Mouse (Mus musculus): ENCODE data around the gene Lhfp. TPM values are rescaled to one million over a fixed set of nuclear protein-coding genes. Genes with fewer than 3 reads are reported as not detected.

Gene Lhfp
- polyA plus RNA-seq, 1 experiment from 2014 or later: 53.6 TPM

GRCm38 (mm10) chr3:53179936-53180335 is 138.6 kb downstream of the Lhfp start:
- Histone ChIP-seq H3K4me1 (no peaks in the 10 kb centered on the region), H3K9ac (replicated peaks) (no peak overlapping the region), H3K27me3 (replicated peaks) (no peaks in the 10 kb centered on the region), H3K4me3 (replicated peaks) (no peak overlapping the region), H3K36me3 (no peaks in the 10 kb centered on the region), H3K9me3 (replicated peaks) (no peaks in the 10 kb centered on the region), H3K4me2 (no peak overlapping the region), H3K27ac (replicated peaks) (no peak overlapping the region)
- 90% methylated on average over 6 of the region's 6 CpGs for WGBS
- no peak for ATAC-seq (ENCODE audit: low FRiP score)

- no peak overlapping the region for H3K27ac ChIP-seq (replicated peaks)
- no peak overlapping the region for H3K4me3 ChIP-seq (replicated peaks)
- no peak overlapping the region for H3K9ac ChIP-seq (replicated peaks)
- no peaks in the 10 kb centered on the region for H3K36me3 ChIP-seq
- no peaks in the 10 kb centered on the region for H3K4me1 ChIP-seq
- no peaks in the 10 kb centered on the region for H3K27me3 ChIP-seq (replicated peaks)
- 96% methylated on average over 2 of the region's 2 CpGs for WGBS
- no peak overlapping the region for H3K4me2 ChIP-seq
- no peak for ATAC-seq (ENCODE audit: low FRiP score)
- no peaks in the 10 kb centered on the region for H3K9me3 ChIP-seq (replicated peaks)
Observed at GRCm38 (mm10) chr3:53185439-53185838, 144.1 kb downstream of the Lhfp start.

GRCm38 (mm10) chr3:53193441-53193840 is 152.1 kb downstream of the Lhfp start:
- no peak for ATAC-seq (ENCODE audit: low FRiP score)
- H3K4me2 ChIP-seq: no peak overlapping the region
- H3K9ac ChIP-seq (replicated peaks): no peak overlapping the region
- no peak overlapping the region for H3K27ac ChIP-seq (replicated peaks)
- H3K4me1 ChIP-seq: no peaks in the 10 kb centered on the region
- no peaks in the 10 kb centered on the region for H3K27me3 ChIP-seq (replicated peaks)
- H3K9me3 ChIP-seq (replicated peaks): no peaks in the 10 kb centered on the region
- no peak overlapping the region for H3K4me3 ChIP-seq (replicated peaks)
- 86% methylated on average over 4 of the region's 4 CpGs for WGBS
- H3K36me3 ChIP-seq: no peaks in the 10 kb centered on the region

- Histone ChIP-seq H3K36me3 (no peaks in the 10 kb centered on the region), H3K27me3 (replicated peaks) (no peaks in the 10 kb centered on the region), H3K27ac (replicated peaks) (no peak overlapping the region), H3K9ac (replicated peaks) (no peak overlapping the region), H3K4me3 (replicated peaks) (no peak overlapping the region), H3K4me1 (no peaks in the 10 kb centered on the region), H3K4me2 (no peak overlapping the region), H3K9me3 (replicated peaks) (no peaks in the 10 kb centered on the region)
- WGBS: 30% methylated on average over 8 of the region's 8 CpGs
- ATAC-seq (ENCODE audit: low FRiP score): no peak
Observed at GRCm38 (mm10) chr3:53195666-53196107, 154.4 kb downstream of the Lhfp start.

GRCm38 (mm10) chr3:53200175-53200574 is 158.8 kb downstream of the Lhfp start:
- peaks cover 26% of the 10 kb centered on the region for H3K4me1 ChIP-seq
- no peaks in the 10 kb centered on the region for H3K27me3 ChIP-seq (replicated peaks)
- H3K36me3 ChIP-seq: no peaks in the 10 kb centered on the region
- H3K9ac ChIP-seq (replicated peaks): no peak overlapping the region
- no peaks in the 10 kb centered on the region for H3K9me3 ChIP-seq (replicated peaks)
- no peak overlapping the region for H3K4me2 ChIP-seq
- no peak for ATAC-seq (ENCODE audit: low FRiP score)
- WGBS: 86% methylated on average over 8 of the region's 8 CpGs
- H3K27ac ChIP-seq (replicated peaks): no peak overlapping the region
- H3K4me3 ChIP-seq (replicated peaks): no peak overlapping the region

GRCm38 (mm10) chr3:53200853-53201252 is 159.5 kb downstream of the Lhfp start:
- H3K27ac ChIP-seq (replicated peaks): no peak overlapping the region
- no peak for ATAC-seq (ENCODE audit: low FRiP score)

GRCm38 (mm10) chr3:53201670-53202069 is 160.3 kb downstream of the Lhfp start:
- no peaks in the 10 kb centered on the region for H3K9me3 ChIP-seq (replicated peaks)
- ATAC-seq (ENCODE audit: low FRiP score): peak; percentile 76
- H3K36me3 ChIP-seq: no peaks in the 10 kb centered on the region
- H3K27ac ChIP-seq (replicated peaks): peak overlapping the region; percentile 56
- H3K9ac ChIP-seq (replicated peaks): no peak overlapping the region
- H3K4me2 ChIP-seq: no peak overlapping the region
- no peaks in the 10 kb centered on the region for H3K27me3 ChIP-seq (replicated peaks)
- 17% methylated on average over 10 of the region's 10 CpGs for WGBS
- peaks cover 33% of the 10 kb centered on the region for H3K4me1 ChIP-seq
- no peak overlapping the region for H3K4me3 ChIP-seq (replicated peaks)

More at GRCm38 (mm10) chr3:53200853-53201252, 159.5 kb downstream of the Lhfp start:
- H3K27me3 ChIP-seq (replicated peaks): no peaks in the 10 kb centered on the region
- H3K4me1 ChIP-seq: peaks cover 26% of the 10 kb centered on the region
- no peaks in the 10 kb centered on the region for H3K9me3 ChIP-seq (replicated peaks)
- no peak overlapping the region for H3K4me3 ChIP-seq (replicated peaks)
- no peaks in the 10 kb centered on the region for H3K36me3 ChIP-seq
- 69% methylated on average over 10 of the region's 10 CpGs for WGBS
- no peak overlapping the region for H3K4me2 ChIP-seq
- no peak overlapping the region for H3K9ac ChIP-seq (replicated peaks)

- H3K27me3 ChIP-seq (replicated peaks): no peaks in the 10 kb centered on the region
- peak; percentile 64; the same call in 1 of the 2 replicates for ATAC-seq (ENCODE audit: low FRiP score)
- no peaks in the 10 kb centered on the region for H3K9me3 ChIP-seq (replicated peaks)
- H3K36me3 ChIP-seq: no peaks in the 10 kb centered on the region
- no peak overlapping the region for H3K4me3 ChIP-seq (replicated peaks)
- H3K4me1 ChIP-seq: peaks cover 35% of the 10 kb centered on the region
- peak overlapping the region; percentile 56 for H3K27ac ChIP-seq (replicated peaks)
- 33% methylated on average over 6 of the region's 6 CpGs for WGBS
- H3K4me2 ChIP-seq: no peak overlapping the region
- H3K9ac ChIP-seq (replicated peaks): no peak overlapping the region
Observed at GRCm38 (mm10) chr3:53202184-53202583, 160.9 kb downstream of the Lhfp start.

GRCm38 (mm10) chr3:53202698-53203097 is 161.4 kb downstream of the Lhfp start:
- Histone ChIP-seq H3K9me3 (replicated peaks) (no peaks in the 10 kb centered on the region), H3K9ac (replicated peaks) (no peak overlapping the region), H3K27me3 (replicated peaks) (no peaks in the 10 kb centered on the region), H3K4me2 (no peak overlapping the region), H3K4me1 (peaks cover 35% of the 10 kb centered on the region), H3K27ac (replicated peaks) (peak overlapping the region; percentile 56), H3K4me3 (replicated peaks) (no peak overlapping the region), H3K36me3 (no peaks in the 10 kb centered on the region)
- WGBS: 47% methylated on average over 3 of the region's 3 CpGs
- ATAC-seq (ENCODE audit: low FRiP score): no peak

- ATAC-seq (ENCODE audit: low FRiP score): no peak
- WGBS: 59% methylated on average over 5 of the region's 5 CpGs
- peaks cover 35% of the 10 kb centered on the region for H3K4me1 ChIP-seq
- H3K4me2 ChIP-seq: no peak overlapping the region
- H3K36me3 ChIP-seq: no peaks in the 10 kb centered on the region
- no peak overlapping the region for H3K9ac ChIP-seq (replicated peaks)
- no peak overlapping the region for H3K27ac ChIP-seq (replicated peaks)
- H3K4me3 ChIP-seq (replicated peaks): no peak overlapping the region
- H3K9me3 ChIP-seq (replicated peaks): no peaks in the 10 kb centered on the region
- H3K27me3 ChIP-seq (replicated peaks): no peaks in the 10 kb centered on the region
Observed at GRCm38 (mm10) chr3:53203656-53204055, 162.3 kb downstream of the Lhfp start.

GRCm38 (mm10) chr3:53204348-53204984 is 163.1 kb downstream of the Lhfp start:
- no peak overlapping the region for H3K27ac ChIP-seq (replicated peaks)

GRCm38 (mm10) chr3:53204985-53205365 is 163.6 kb downstream of the Lhfp start:
- Histone ChIP-seq H3K27me3 (replicated peaks) (no peaks in the 10 kb centered on the region), H3K27ac (replicated peaks) (no peak overlapping the region), H3K4me2 (no peak overlapping the region), H3K4me3 (replicated peaks) (no peak overlapping the region), H3K36me3 (no peaks in the 10 kb centered on the region), H3K9ac (replicated peaks) (no peak overlapping the region), H3K4me1 (peaks cover 40% of the 10 kb centered on the region), H3K9me3 (replicated peaks) (no peaks in the 10 kb centered on the region)
- WGBS: 87% methylated on average over 1 of the region's 1 CpGs
- no peak for ATAC-seq (ENCODE audit: low FRiP score)

More at GRCm38 (mm10) chr3:53204348-53204984, 163.1 kb downstream of the Lhfp start:
- Histone ChIP-seq H3K36me3 (no peaks in the 10 kb centered on the region), H3K27me3 (replicated peaks) (no peaks in the 10 kb centered on the region), H3K9ac (replicated peaks) (no peak overlapping the region), H3K4me3 (replicated peaks) (no peak overlapping the region), H3K4me2 (no peak overlapping the region), H3K9me3 (replicated peaks) (no peaks in the 10 kb centered on the region), H3K4me1 (peaks cover 36% of the 10 kb centered on the region)
- 79% methylated on average over 7 of the region's 7 CpGs for WGBS
- ATAC-seq (ENCODE audit: low FRiP score): no peak

Data from neural tube, embryonic 15.5 days (tissue).